ENCODE assay signal across 9 mouse cellular contexts in genomic region chr16:10838487-10839245, GRCm38 (mm10). TPM values are rescaled to one million over a fixed set of nuclear protein-coding genes. Genes with fewer than 3 reads are reported as not detected.
DNase-seq lines count a peak whose midpoint lies in the region; ATAC-seq and TF ChIP-seq lines count a peak whose summit lies in the region.
"Had no signal": no experiment of that assay in that cellular context is flagged by ENCODE, and none has a peak within 500 bp of the region (broad histone marks: within the 10 kb centered on the region; RNA-seq: fewer than 3 reads in every experiment).

No protein-coding gene starts in this region.

- peak overlapping the region; percentile 19; the same call in 1 of the 2 replicates for H3K4me2 ChIP-seq in liver, embryonic 12.5 days
- H3K4me2 ChIP-seq in liver, embryonic 11.5 days, result no peak overlapping the region
- H3K4me2 ChIP-seq in embryonic facial prominence, embryonic 15.5 days (replicated peaks), result no peak overlapping the region
- peak overlapping the region; percentile 27; the same call in 1 of the 2 replicates for H3K4me2 ChIP-seq in limb, embryonic 13.5 days (replicated peaks)
- no peak overlapping the region for H3K4me2 ChIP-seq in midbrain, embryonic 11.5 days
- H3K4me2 ChIP-seq: midbrain, embryonic 13.5 days had no signal

- WGBS in liver, embryonic 12.5 days (ENCODE audit: insufficient replicate concordance), result 40% methylated on average over 9 of the region's 10 CpGs
- WGBS in liver, embryonic 11.5 days, result 44% methylated on average over 10 of the region's 10 CpGs
- WGBS in embryonic facial prominence, embryonic 15.5 days, result 18% methylated on average over 10 of the region's 10 CpGs
- WGBS in limb, embryonic 13.5 days, result 30% methylated on average over 10 of the region's 10 CpGs
- WGBS in small intestine, adult 2 months, result 25% methylated on average over 10 of the region's 10 CpGs
- 57% methylated on average over 10 of the region's 10 CpGs for WGBS in midbrain, embryonic 11.5 days

- H3K9me3 ChIP-seq in liver, embryonic 12.5 days (replicated peaks), result no peaks in the 10 kb centered on the region
- no peaks in the 10 kb centered on the region for H3K9me3 ChIP-seq in liver, embryonic 11.5 days (ENCODE audit: control insufficient read depth, low read length)
- no peaks in the 10 kb centered on the region for H3K9me3 ChIP-seq in embryonic facial prominence, embryonic 15.5 days (replicated peaks)
- H3K9me3 ChIP-seq in limb, embryonic 13.5 days, result no peaks in the 10 kb centered on the region
- no peaks in the 10 kb centered on the region for H3K9me3 ChIP-seq in midbrain, embryonic 11.5 days (ENCODE audit: control insufficient read depth, low read length)
- H3K9me3 ChIP-seq: midbrain, embryonic 13.5 days had no signal

- no peak for DNase-seq in liver, embryonic 11.5 days (ENCODE audit: low spot score)
- DNase-seq in layer of hippocampus, postnatal 36 days, result no peak
- no peak for DNase-seq in midbrain, embryonic 11.5 days (ENCODE audit: low spot score, missing footprints)
- DNase-seq in right cerebral cortex, adult 18-20 months, result no peak

- H3K4me1 ChIP-seq in liver, embryonic 12.5 days, result peaks cover 55% of the 10 kb centered on the region
- H3K4me1 ChIP-seq in liver, embryonic 11.5 days (replicated peaks; ENCODE audit: control insufficient read depth, insufficient read depth, low read length), result peaks cover 19% of the 10 kb centered on the region
- peaks cover 55% of the 10 kb centered on the region for H3K4me1 ChIP-seq in embryonic facial prominence, embryonic 15.5 days
- H3K4me1 ChIP-seq in limb, embryonic 13.5 days, result peaks cover 68% of the 10 kb centered on the region
- peaks cover 18% of the 10 kb centered on the region; the same call in 1 of the 2 replicates for H3K4me1 ChIP-seq in small intestine, adult 2 months (ENCODE audit: control insufficient read depth, insufficient read depth, insufficient read length, low read length)
- H3K4me1 ChIP-seq in midbrain, embryonic 11.5 days (ENCODE audit: control insufficient read depth, insufficient read depth, low read length), result peaks cover 27% of the 10 kb centered on the region

- H3K36me3 ChIP-seq in liver, embryonic 12.5 days, result peaks cover 16% of the 10 kb centered on the region; the same call in 1 of the 2 replicates
- H3K36me3 ChIP-seq in liver, embryonic 11.5 days (ENCODE audit: control insufficient read depth, insufficient read depth, low read length), result no peaks in the 10 kb centered on the region
- H3K36me3 ChIP-seq in embryonic facial prominence, embryonic 15.5 days, result no peaks in the 10 kb centered on the region
- peaks cover 8% of the 10 kb centered on the region; the same call in 1 of the 2 replicates for H3K36me3 ChIP-seq in limb, embryonic 13.5 days
- no peaks in the 10 kb centered on the region for H3K36me3 ChIP-seq in small intestine, adult 2 months (ENCODE audit: control insufficient read depth, insufficient read depth, low read length)
- no peaks in the 10 kb centered on the region for H3K36me3 ChIP-seq in midbrain, embryonic 11.5 days (ENCODE audit: control insufficient read depth, insufficient read depth, low read length)
- H3K36me3 ChIP-seq: midbrain, embryonic 13.5 days had no signal

- ATAC-seq in liver, embryonic 12.5 days, result no peak
- no peak for ATAC-seq in liver, embryonic 11.5 days (replicated peaks; ENCODE audit: low FRiP score)
- ATAC-seq in embryonic facial prominence, embryonic 15.5 days (ENCODE audit: insufficient number of reproducible peaks, low FRiP score, low TSS enrichment, low read depth), result peak; percentile 36; the same call in 1 of the 2 replicates
- ATAC-seq in limb, embryonic 13.5 days (ENCODE audit: low FRiP score, low read depth), result no peak
- no peak for ATAC-seq in midbrain, embryonic 11.5 days (ENCODE audit: low FRiP score)
- ATAC-seq: midbrain, embryonic 13.5 days had no signal

- no peak for TF ChIP-seq POLR2A in small intestine, adult 2 months (IDR thresholded peaks at IDR 0.05; ENCODE audit: low read depth, low read length)

- H3K9ac ChIP-seq in liver, embryonic 12.5 days, result no peak overlapping the region
- no peak overlapping the region for H3K9ac ChIP-seq in liver, embryonic 11.5 days (ENCODE audit: low read depth, low read length)
- no peak overlapping the region for H3K9ac ChIP-seq in embryonic facial prominence, embryonic 15.5 days
- H3K9ac ChIP-seq in limb, embryonic 13.5 days, result peak overlapping the region; percentile 43
- no peak overlapping the region for H3K9ac ChIP-seq in midbrain, embryonic 11.5 days (ENCODE audit: low read length)
- H3K9ac ChIP-seq: midbrain, embryonic 13.5 days had no signal

- TF ChIP-seq CTCF in small intestine, adult 2 months (IDR thresholded peaks at IDR 0.05; ENCODE audit: extremely low read depth, insufficient read length, insufficient replicate concordance, low read depth, low read length), result no peak

- H3K27ac ChIP-seq in liver, embryonic 12.5 days, result no peak overlapping the region
- H3K27ac ChIP-seq in liver, embryonic 11.5 days (ENCODE audit: low read depth, low read length), result no peak overlapping the region
- peak overlapping the region; percentile 49 for H3K27ac ChIP-seq in embryonic facial prominence, embryonic 15.5 days (replicated peaks)
- peak overlapping the region; percentile 78 for H3K27ac ChIP-seq in limb, embryonic 13.5 days
- peak overlapping the region; percentile 54 for H3K27ac ChIP-seq in small intestine, adult 2 months (ENCODE audit: insufficient read depth, low read depth, low read length)
- H3K27ac ChIP-seq in midbrain, embryonic 11.5 days (ENCODE audit: low read depth, low read length), result no peak overlapping the region
- H3K27ac ChIP-seq: midbrain, embryonic 13.5 days had no signal

- no peaks in the 10 kb centered on the region; the same call in 1 of the 2 replicates for H3K27me3 ChIP-seq in liver, embryonic 12.5 days (replicated peaks)
- H3K27me3 ChIP-seq in liver, embryonic 11.5 days (replicated peaks; ENCODE audit: control insufficient read depth, insufficient read depth, low read length), result no peaks in the 10 kb centered on the region
- H3K27me3 ChIP-seq in embryonic facial prominence, embryonic 15.5 days, result no peaks in the 10 kb centered on the region
- no peaks in the 10 kb centered on the region for H3K27me3 ChIP-seq in limb, embryonic 13.5 days
- H3K27me3 ChIP-seq in small intestine, adult 2 months (ENCODE audit: control insufficient read depth, insufficient read depth, low read length), result no peaks in the 10 kb centered on the region
- H3K27me3 ChIP-seq in midbrain, embryonic 11.5 days (ENCODE audit: control insufficient read depth, insufficient read depth, low read length), result no peaks in the 10 kb centered on the region

- no peak overlapping the region for H3K4me3 ChIP-seq in liver, embryonic 12.5 days
- H3K4me3 ChIP-seq in liver, embryonic 11.5 days (ENCODE audit: low read depth, low read length), result no peak overlapping the region
- H3K4me3 ChIP-seq in embryonic facial prominence, embryonic 15.5 days (replicated peaks), result no peak overlapping the region
- H3K4me3 ChIP-seq in limb, embryonic 13.5 days, result no peak overlapping the region
- H3K4me3 ChIP-seq in small intestine, adult 2 months (ENCODE audit: low read depth, low read length), result no peak overlapping the region
- H3K4me3 ChIP-seq in midbrain, embryonic 11.5 days (ENCODE audit: low read depth, low read length), result no peak overlapping the region
- H3K4me3 ChIP-seq: midbrain, embryonic 13.5 days had no signal

RNA-seq across cellular contexts. Expression of gene Rmi2, which starts 3.8 kb away (rescaled TPM):
- 3.4 and 3.8 TPM in 2 replicates for polyA plus RNA-seq in liver, embryonic 12.5 days (2016; fragmentation: Nextera tagmentation; extraction: Ambion mirVana)
- 3.0 and 3.4 TPM in 2 replicates for polyA plus RNA-seq in liver, embryonic 11.5 days (2014; fragmentation: Nextera tagmentation; extraction: Ambion mirVana)
- 3.0 and 3.3 TPM in 2 replicates for polyA plus RNA-seq in embryonic facial prominence, embryonic 15.5 days (2015; fragmentation: Nextera tagmentation; extraction: Ambion mirVana)
- polyA plus RNA-seq in limb, embryonic 13.5 days (2015; fragmentation: Nextera tagmentation; extraction: Ambion mirVana), result 4.2 and 4.8 TPM in 2 replicates
- polyA plus RNA-seq in small intestine, adult 2 months (2012; rRNA removed), result 3.1 and 8.4 TPM in 2 replicates
- under 1 TPM; 0.20 to 0.28 TPM for total RNA-seq in layer of hippocampus, postnatal 36 days (2021)
- 2.3 and 2.9 TPM in 2 replicates for polyA plus RNA-seq in midbrain, embryonic 11.5 days (2014; fragmentation: Nextera tagmentation; extraction: Ambion mirVana)

RNA-seq across cellular contexts. Expression of gene Gm11172, which starts 26.0 kb away (rescaled TPM):
- not detected in 2 replicates for polyA plus RNA-seq in liver, embryonic 12.5 days (2016; fragmentation: Nextera tagmentation; extraction: Ambion mirVana)
- not detected in 2 replicates for polyA plus RNA-seq in liver, embryonic 11.5 days (2014; fragmentation: Nextera tagmentation; extraction: Ambion mirVana)
- not detected in 2 replicates for polyA plus RNA-seq in embryonic facial prominence, embryonic 15.5 days (2015; fragmentation: Nextera tagmentation; extraction: Ambion mirVana)
- not detected in 2 replicates for polyA plus RNA-seq in limb, embryonic 13.5 days (2015; fragmentation: Nextera tagmentation; extraction: Ambion mirVana)
- polyA plus RNA-seq in small intestine, adult 2 months (2012; rRNA removed), result not detected in 2 replicates
- not detected for total RNA-seq in layer of hippocampus, postnatal 36 days (2021)
- not detected in 2 replicates for polyA plus RNA-seq in midbrain, embryonic 11.5 days (2014; fragmentation: Nextera tagmentation; extraction: Ambion mirVana)
- polyA plus RNA-seq: midbrain, embryonic 13.5 days had no signal

RNA-seq across cellular contexts. Expression of gene Prm1, which starts 33.0 kb away (rescaled TPM):
- polyA plus RNA-seq in liver, embryonic 12.5 days (2016; fragmentation: Nextera tagmentation; extraction: Ambion mirVana), result not detected in 2 replicates
- polyA plus RNA-seq in liver, embryonic 11.5 days (2014; fragmentation: Nextera tagmentation; extraction: Ambion mirVana), result not detected in 2 replicates
- not detected in 2 replicates for polyA plus RNA-seq in embryonic facial prominence, embryonic 15.5 days (2015; fragmentation: Nextera tagmentation; extraction: Ambion mirVana)
- 0.49 and 0.83 TPM in 2 replicates for polyA plus RNA-seq in limb, embryonic 13.5 days (2015; fragmentation: Nextera tagmentation; extraction: Ambion mirVana)
- polyA plus RNA-seq in small intestine, adult 2 months (2012; rRNA removed), result not detected in 2 replicates
- not detected for total RNA-seq in layer of hippocampus, postnatal 36 days (2021)
- polyA plus RNA-seq in midbrain, embryonic 11.5 days (2014; fragmentation: Nextera tagmentation; extraction: Ambion mirVana), result not detected in 2 replicates
- polyA plus RNA-seq: midbrain, embryonic 13.5 days had no signal

RNA-seq across cellular contexts. Expression of gene Prm2, which starts 42.7 kb away (rescaled TPM):
- not detected in 2 replicates for polyA plus RNA-seq in liver, embryonic 12.5 days (2016; fragmentation: Nextera tagmentation; extraction: Ambion mirVana)
- polyA plus RNA-seq in liver, embryonic 11.5 days (2014; fragmentation: Nextera tagmentation; extraction: Ambion mirVana), result not detected in 2 replicates
- not detected in 2 replicates for polyA plus RNA-seq in embryonic facial prominence, embryonic 15.5 days (2015; fragmentation: Nextera tagmentation; extraction: Ambion mirVana)
- polyA plus RNA-seq in limb, embryonic 13.5 days (2015; fragmentation: Nextera tagmentation; extraction: Ambion mirVana), result not detected in 2 replicates
- polyA plus RNA-seq in small intestine, adult 2 months (2012; rRNA removed), result not detected in 2 replicates
- total RNA-seq in layer of hippocampus, postnatal 36 days (2021), result not detected
- not detected in 2 replicates for polyA plus RNA-seq in midbrain, embryonic 11.5 days (2014; fragmentation: Nextera tagmentation; extraction: Ambion mirVana)
- polyA plus RNA-seq: midbrain, embryonic 13.5 days had no signal

RNA-seq across cellular contexts. Expression of gene Prm3, which starts 48.0 kb away (rescaled TPM):
- not detected in 2 replicates for polyA plus RNA-seq in liver, embryonic 12.5 days (2016; fragmentation: Nextera tagmentation; extraction: Ambion mirVana)
- not detected in 2 replicates for polyA plus RNA-seq in liver, embryonic 11.5 days (2014; fragmentation: Nextera tagmentation; extraction: Ambion mirVana)
- not detected in 2 replicates for polyA plus RNA-seq in embryonic facial prominence, embryonic 15.5 days (2015; fragmentation: Nextera tagmentation; extraction: Ambion mirVana)
- polyA plus RNA-seq in limb, embryonic 13.5 days (2015; fragmentation: Nextera tagmentation; extraction: Ambion mirVana), result not detected in 2 replicates
- not detected in 2 replicates for polyA plus RNA-seq in small intestine, adult 2 months (2012; rRNA removed)
- not detected for total RNA-seq in layer of hippocampus, postnatal 36 days (2021)
- polyA plus RNA-seq in midbrain, embryonic 11.5 days (2014; fragmentation: Nextera tagmentation; extraction: Ambion mirVana), result not detected in 2 replicates
- polyA plus RNA-seq: midbrain, embryonic 13.5 days had no signal

Comparison
In these comparisons a context has a peak if more than half of its experiments do, and no peak if none do; other contexts are left out.
1. H3K4me2 ChIP-seq: peak in liver, embryonic 12.5 days (single experiment) and limb, embryonic 13.5 days (single experiment); none in liver, embryonic 11.5 days (single experiment), embryonic facial prominence, embryonic 15.5 days (single experiment) and midbrain, embryonic 11.5 days (single experiment).
2. H3K27ac ChIP-seq: peak in embryonic facial prominence, embryonic 15.5 days (single experiment), limb, embryonic 13.5 days (single experiment) and small intestine, adult 2 months (single experiment); none in liver, embryonic 12.5 days (single experiment), liver, embryonic 11.5 days (single experiment) and midbrain, embryonic 11.5 days (single experiment).